Mouse (Mus musculus) megakaryocyte-erythroid progenitor cell, adult 5-6 weeks (primary cell): ENCODE measurements around the gene Ttyh2. TPM values are rescaled to one million over a fixed set of nuclear protein-coding genes. Genes with fewer than 3 reads are reported as not detected.

ENCODE experiments used
- ATAC-seq: replicated peaks from 2 replicates; pipeline ENCODE4 v1.8.0; 2016; ENCODE audit warnings: mild to moderate bottlenecking, inconsistent platforms; ENCODE audit not compliant: severe bottlenecking, poor library complexity, low FRiP score, low TSS enrichment
- total RNA-seq, 2 experiments: library from RNA; stranded (forward) in 1 of 2; stranded (reverse) in 1 of 2; fragments of 200-1000, 215-1000 nt in 1 of 2; fragments of >200 nt in 1 of 2; fragmentation: Nextera tagmentation in 1 of 2; gene quantifications; 2 replicates each; pipeline ENCODE4 v1.2.3; 2014 to 2017

The Ttyh2 gene
- total RNA-seq, 2 experiments from 2014 or later = 0.57 to 1.4 TPM

- ATAC-seq = no peak
Measured at GRCm38 (mm10) chr11:114694451-114694850, 19.2 kb downstream of the Ttyh2 start.

GRCm38 (mm10) chr11:114698496-114698895 lies 23.3 kb downstream of the Ttyh2 start:
- ATAC-seq = no peak

- no peak for ATAC-seq
Measured at GRCm38 (mm10) chr11:114699511-114699910, 24.3 kb downstream of the Ttyh2 start.

DNA sequence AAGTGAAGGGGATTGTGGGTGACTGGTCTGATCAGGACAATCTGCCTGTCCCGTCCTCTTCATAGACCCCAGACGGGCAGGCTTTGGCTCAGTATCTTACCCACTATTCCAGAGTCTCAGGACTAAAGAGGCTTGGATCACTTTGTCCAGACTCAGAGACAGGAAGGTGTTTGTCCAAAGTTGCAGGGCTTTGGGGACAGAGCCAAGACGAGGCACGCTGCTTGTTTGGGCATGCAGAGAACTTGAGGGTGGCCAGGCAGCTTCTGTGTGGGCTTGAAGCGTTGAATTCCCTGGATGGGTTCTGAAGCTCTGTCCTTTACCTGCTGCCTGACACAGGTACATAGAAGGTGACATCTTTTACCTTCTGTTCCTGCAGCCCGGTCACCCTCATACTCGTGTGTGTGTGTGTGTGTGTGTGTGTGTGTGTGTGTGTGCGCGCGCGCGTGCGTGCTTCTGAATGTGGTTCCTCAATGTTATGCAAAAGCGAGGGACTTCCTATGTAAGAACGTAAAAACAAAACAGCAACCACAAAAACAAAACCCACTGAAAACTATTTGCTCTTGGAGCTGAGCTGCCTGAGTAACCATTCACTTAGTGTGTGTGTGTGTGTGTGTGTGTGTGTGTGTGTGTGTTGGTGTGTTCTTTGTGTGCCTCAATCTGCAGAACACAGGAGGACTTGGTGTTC lies 27.2 kb downstream of the Ttyh2 start:
- ATAC-seq = no peak

- no peak for ATAC-seq
Measured at GRCm38 (mm10) chr11:114702996-114703361, 27.7 kb downstream of the Ttyh2 start.

DNA sequence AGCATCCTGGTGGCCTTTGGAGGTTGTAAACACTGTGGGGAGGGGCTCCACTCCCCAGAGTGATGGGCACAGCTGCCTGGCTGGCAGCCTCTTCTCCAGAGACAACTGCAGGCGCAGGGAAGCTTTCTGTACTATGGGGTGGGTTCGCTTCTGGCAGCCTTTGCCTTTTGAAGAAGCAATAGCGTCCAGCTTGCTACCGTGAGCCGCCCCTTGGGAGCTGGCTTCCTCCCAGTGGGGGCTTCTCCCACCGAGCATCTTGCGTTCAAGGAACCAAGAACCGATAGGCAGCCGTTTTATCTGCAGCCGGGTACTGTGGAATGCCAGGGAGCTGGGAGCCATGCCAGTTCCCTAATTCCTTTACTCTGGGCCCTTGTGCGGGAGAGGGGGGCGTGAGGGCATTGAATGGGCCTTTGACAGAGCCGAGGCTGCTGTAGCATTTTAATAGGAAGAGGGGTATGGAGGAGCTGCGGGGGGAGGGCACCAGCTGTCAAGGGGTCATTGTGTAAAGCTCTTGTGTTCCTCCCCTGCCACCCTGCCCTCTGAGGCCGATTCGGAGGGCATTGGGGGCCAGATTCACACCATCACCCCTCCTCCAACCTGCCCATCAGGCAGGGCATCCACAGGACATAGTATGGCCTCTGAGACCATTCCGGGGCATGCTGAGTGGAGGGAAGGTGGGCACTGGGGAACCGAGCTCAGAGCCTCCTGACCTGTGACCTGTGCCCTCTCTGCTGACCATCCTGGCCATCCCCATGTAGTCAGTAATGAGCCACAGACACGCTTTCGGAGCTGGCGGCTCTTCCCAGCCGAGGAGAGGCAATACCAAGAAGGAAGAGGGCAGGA lies 29.1 kb downstream of the Ttyh2 start:
- ATAC-seq = no peak

GRCm38 (mm10) chr11:114706358-114706757 lies 31.1 kb downstream of the Ttyh2 start:
- no peak for ATAC-seq

DNA sequence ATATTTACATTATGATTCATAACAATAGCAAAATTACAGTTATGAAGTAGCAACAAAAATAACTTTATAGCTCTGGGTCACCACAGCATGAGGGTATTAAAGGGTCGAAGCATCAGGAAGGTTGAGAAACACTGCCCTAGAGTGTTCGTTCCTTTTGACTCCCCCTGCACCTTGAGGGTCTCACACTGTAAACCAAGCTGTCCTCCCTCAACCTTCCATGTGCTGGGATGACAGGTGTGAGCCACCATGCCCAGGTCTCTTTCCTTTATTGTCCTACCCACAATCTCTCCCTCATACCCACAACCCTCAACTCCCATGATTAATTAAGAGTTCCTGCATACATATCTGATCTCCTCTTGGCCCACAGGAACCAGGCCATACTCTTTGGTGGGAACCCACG lies 36.2 kb downstream of the Ttyh2 start:
- ATAC-seq = no peak

- ATAC-seq = no peak
Measured at GRCm38 (mm10) chr11:114711861-114712260, 36.6 kb downstream of the Ttyh2 start.

- no peak for ATAC-seq
Measured at GRCm38 (mm10) chr11:114714526-114714925, 39.3 kb downstream of the Ttyh2 start.

DNA sequence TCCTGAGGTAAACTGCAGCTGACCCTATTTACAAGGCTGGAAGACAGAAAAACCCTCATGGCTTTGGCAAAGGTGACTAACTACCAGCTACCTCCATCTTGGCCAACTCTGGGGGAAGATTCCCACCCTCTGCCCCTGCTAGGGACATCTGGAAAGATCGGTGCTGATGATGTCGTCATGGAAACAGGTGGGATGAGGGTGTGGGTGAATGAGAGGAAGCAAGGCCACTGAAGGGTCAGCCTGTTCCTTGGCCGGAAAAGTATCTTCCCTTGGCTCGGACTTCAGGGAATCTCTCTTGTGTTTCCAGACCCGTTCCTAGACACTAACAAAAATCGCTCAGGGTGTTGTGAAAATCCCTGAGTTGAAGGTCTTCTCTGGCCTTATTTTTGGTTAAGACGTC lies 40.3 kb downstream of the Ttyh2 start:
- no peak for ATAC-seq

DNA sequence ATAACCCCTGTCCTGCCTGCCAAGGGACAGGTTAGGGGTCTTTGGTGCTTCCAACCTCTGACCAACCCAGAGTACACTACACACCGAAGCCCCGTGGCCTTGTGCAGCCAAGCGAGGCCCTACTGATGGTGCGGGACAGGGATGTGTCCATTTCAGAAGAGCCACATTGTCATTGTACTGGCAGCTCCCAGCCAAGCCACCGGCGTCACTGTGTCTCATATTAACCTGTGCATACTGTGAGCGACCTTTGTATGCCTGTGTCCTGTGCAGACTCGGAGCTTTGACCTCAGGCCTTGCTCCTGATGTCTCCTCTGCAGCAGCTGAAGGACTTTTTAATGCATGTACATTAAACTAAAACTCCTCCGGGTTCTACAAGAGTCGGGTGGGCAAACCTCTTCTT lies 45.3 kb downstream of the Ttyh2 start:
- no peak for ATAC-seq

- no peak for ATAC-seq
Measured at GRCm38 (mm10) chr11:114722438-114722837, 47.2 kb downstream of the Ttyh2 start.

- no peak for ATAC-seq
Measured at GRCm38 (mm10) chr11:114723030-114723429, 47.8 kb downstream of the Ttyh2 start.

DNA sequence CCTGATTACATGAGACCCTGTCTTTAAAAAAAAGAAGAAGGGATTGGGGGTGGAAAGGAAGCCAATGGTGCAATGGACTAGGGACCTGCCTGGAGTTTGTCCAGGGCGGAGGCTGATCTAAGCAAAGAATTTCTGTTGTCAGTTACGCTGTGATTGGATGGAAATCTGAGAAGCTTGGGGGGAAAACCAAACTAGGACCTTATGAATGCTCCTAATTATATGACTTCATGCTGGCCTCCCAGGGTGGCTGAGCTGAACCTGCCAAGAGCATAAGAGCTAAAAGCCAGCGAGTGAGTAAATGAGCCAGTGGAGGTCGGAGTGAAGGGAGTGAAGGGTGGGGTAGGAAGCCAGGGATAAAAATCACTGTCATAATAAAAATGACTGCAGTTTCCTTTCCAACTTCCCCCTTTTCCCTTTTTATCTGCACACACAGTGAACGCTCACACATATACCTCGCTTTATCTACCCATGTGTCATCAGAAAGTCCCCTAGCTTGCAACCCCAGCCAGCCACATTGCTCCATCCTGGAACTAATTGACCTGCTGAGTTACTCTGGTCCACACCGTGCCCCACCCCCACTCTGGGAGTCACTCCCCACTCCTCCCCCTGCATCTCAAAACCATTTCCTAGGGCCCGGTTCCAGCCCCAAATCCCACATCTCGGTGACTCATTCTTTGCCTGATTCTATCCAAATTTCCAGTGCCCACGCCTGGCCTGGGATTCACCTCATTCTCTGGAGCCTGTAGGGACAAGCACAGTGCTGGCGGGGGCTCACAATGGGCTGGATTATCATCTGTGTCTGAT lies 49.8 kb downstream of the Ttyh2 start:
- ATAC-seq = no peak

- no peak for ATAC-seq
Measured at GRCm38 (mm10) chr11:114726965-114727825, 52.0 kb downstream of the Ttyh2 start, which contains the start of gene Dnaic2. TSS of gene Dnaic2 (plus strand) at chr11:114727408.

GRCm38 (mm10) chr11:114727826-114728186 lies 52.6 kb downstream of the Ttyh2 start:
- ATAC-seq = no peak

GRCm38 (mm10) chr11:114728333-114728732 lies 53.1 kb downstream of the Ttyh2 start:
- ATAC-seq = no peak

GRCm38 (mm10) chr11:114729832-114730363 lies 54.7 kb downstream of the Ttyh2 start:
- ATAC-seq = no peak
